Mouse (Mus musculus) MEL (cell line): ENCODE measurements around the gene Rnf227.

Experiments
- CHD2 ChIP-seq: IDR thresholded peaks from 2 replicates; pipeline ENCODE4 v1.6.1; 2011; ENCODE audit warnings: low read length, improper control_type of control experiment
- CTCF ChIP-seq, 3 experiments: IDR thresholded peaks in 2 of 3; conservative IDR thresholded peaks in 1 of 3; 2 replicates each; pipeline ENCODE4 v1.5.1; 2011 to 2012; ENCODE audit warnings: low read length in 3 of 3, low read depth in 2 of 3, mild to moderate bottlenecking in 2 of 3, improper control_type of control experiment in 1 of 3, inconsistent platforms in 1 of 3, mixed read lengths in 1 of 3, moderate library complexity in 1 of 3; ENCODE audit not compliant: control insufficient read depth in 1 of 3, insufficient read depth in 1 of 3, poor library complexity in 1 of 3, severe bottlenecking in 1 of 3
- JUND ChIP-seq: IDR thresholded peaks from 2 replicates; pipeline ENCODE4 v1.6.1; 2011; ENCODE audit warnings: low read depth, mild to moderate bottlenecking, improper control_type of control experiment, low read length
- MAX ChIP-seq: IDR thresholded peaks from 2 replicates; pipeline ENCODE4 v1.6.1; 2011; ENCODE audit warnings: low read length, improper control_type of control experiment
- POLR2A ChIP-seq, 2 experiments: IDR thresholded peaks; 2 replicates each; pipeline ENCODE4 v1.6.1; 2011 to 2012; ENCODE audit warnings: low read length in 2 of 2, mild to moderate bottlenecking in 2 of 2, control low read depth in 1 of 2, improper control_type of control experiment in 1 of 2, low read depth in 1 of 2, moderate library complexity in 1 of 2; ENCODE audit not compliant: control insufficient read depth in 1 of 2, insufficient read depth in 1 of 2, poor library complexity in 1 of 2
- USF1 ChIP-seq: IDR thresholded peaks from 2 replicates; pipeline ENCODE4 v1.6.1; 2014; ENCODE audit warnings: low read depth, mild to moderate bottlenecking, inconsistent platforms, low read length, improper control_type of control experiment, moderate library complexity

DNA sequence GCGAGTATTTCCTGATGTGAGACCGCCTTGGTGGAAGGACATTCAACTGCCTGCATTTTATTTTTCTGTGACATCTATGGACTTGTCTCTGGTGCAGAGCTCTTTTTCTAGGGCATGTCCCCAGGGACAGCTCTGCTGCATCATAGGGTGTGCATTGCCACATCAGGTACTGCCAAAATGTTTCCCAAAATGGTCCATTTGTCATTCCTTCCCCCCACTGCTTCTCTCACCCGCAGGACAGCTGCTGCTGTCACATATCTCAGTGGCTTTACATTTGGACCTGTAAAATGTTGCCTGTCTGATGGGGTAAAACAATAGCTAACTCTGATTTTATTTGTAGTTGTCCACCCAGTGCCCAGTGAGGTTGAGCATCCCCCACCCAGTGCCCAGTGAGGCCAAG lies 45.0 kb upstream of the Rnf227 start:
- TF ChIP-seq JUND: no peak
- no peak for TF ChIP-seq POLR2A (IDR thresholded peaks at IDR 0.05; ENCODE audit: control insufficient read depth in 1 of 2, insufficient read depth in 1 of 2, low read depth in 1 of 2, low read length in 2 of 2, poor library complexity in 1 of 2)
- TF ChIP-seq USF1: no peak
- no peak for TF ChIP-seq CTCF (IDR thresholded peaks at IDR 0.05 in 2 of 3, conservative IDR thresholded peaks at IDR 0.05 in 1 of 3; ENCODE audit: control insufficient read depth in 1 of 3, insufficient read depth in 1 of 3, low read depth in 2 of 3, low read length in 3 of 3, poor library complexity in 1 of 3, severe bottlenecking in 1 of 3)
- TF ChIP-seq CHD2: no peak
- TF ChIP-seq MAX: no peak
